Mouse (Mus musculus): ENCODE measurements around the gene Elf2. TPM values are rescaled to one million over a fixed set of nuclear protein-coding genes. Genes with fewer than 3 reads are reported as not detected.

Gene Elf2
- total RNA-seq, 2 experiments from 2014 or later = 43.5 to 43.6 TPM

GRCm38 (mm10) chr3:51302971-51303476 lies 37.4 kb downstream of the Elf2 start:
- intact Hi-C loops (cut with DNase I; ENCODE audit: low total_unique reads) = no loop called here
- DNase-seq = no peak

GRCm38 (mm10) chr3:51301583-51301982 lies 38.9 kb downstream of the Elf2 start:
- no peak for DNase-seq
- intact Hi-C loops (cut with DNase I; ENCODE audit: low total_unique reads) = no loop called here

- DNase-seq = no peak
- intact Hi-C loops (cut with DNase I; ENCODE audit: low total_unique reads) = no loop called here
These were observed 43.7 kb downstream of the Elf2 start for GRCm38 (mm10) chr3:51296790-51297189.

- no peak for DNase-seq
- intact Hi-C loops (cut with DNase I; ENCODE audit: low total_unique reads) = no loop called here
These were observed 45.2 kb downstream of the Elf2 start for GRCm38 (mm10) chr3:51295225-51295624.

- intact Hi-C loops (cut with DNase I; ENCODE audit: low total_unique reads) = no loop called here
- DNase-seq = no peak
These were observed 46.2 kb downstream of the Elf2 start for GRCm38 (mm10) chr3:51294251-51294650.

GRCm38 (mm10) chr3:51288880-51289821 lies 51.3 kb downstream of the Elf2 start:
- DNase-seq = peak; percentile 71
- intact Hi-C loops (cut with DNase I; ENCODE audit: low total_unique reads) = loop anchor here (5.0 kb wide), 1 partner anchor 63 kb away; no protein-coding TSS in a partner anchor

- no peak for DNase-seq
- intact Hi-C loops (cut with DNase I; ENCODE audit: low total_unique reads) = no loop called here
These were observed 56.1 kb downstream of the Elf2 start for GRCm38 (mm10) chr3:51284375-51284774.

- intact Hi-C loops (cut with DNase I; ENCODE audit: low total_unique reads) = no loop called here
- DNase-seq = no peak
These were observed 58.7 kb downstream of the Elf2 start for GRCm38 (mm10) chr3:51281727-51282126.

- intact Hi-C loops (cut with DNase I; ENCODE audit: low total_unique reads) = no loop called here
- DNase-seq = no peak
These were observed 62.0 kb downstream of the Elf2 start for GRCm38 (mm10) chr3:51278433-51278832.

- intact Hi-C loops (cut with DNase I; ENCODE audit: low total_unique reads) = no loop called here
- DNase-seq = peak; percentile 89
These were observed 63.0 kb downstream of the Elf2 start for GRCm38 (mm10) chr3:51277201-51278150.

GRCm38 (mm10) chr3:51276421-51277111 lies 63.9 kb downstream of the Elf2 start:
- intact Hi-C loops (cut with DNase I; ENCODE audit: low total_unique reads) = no loop called here
- DNase-seq = peak; percentile 60

- intact Hi-C loops (cut with DNase I; ENCODE audit: low total_unique reads) = no loop called here
- DNase-seq = peak; percentile 97
These were observed 64.5 kb downstream of the Elf2 start for GRCm38 (mm10) chr3:51275956-51276398.

- intact Hi-C loops (cut with DNase I; ENCODE audit: low total_unique reads) = no loop called here
- no peak for DNase-seq
These were observed 70.2 kb downstream of the Elf2 start for GRCm38 (mm10) chr3:51270069-51270817.

GRCm38 (mm10) chr3:51268434-51268833 lies 72.0 kb downstream of the Elf2 start:
- intact Hi-C loops (cut with DNase I; ENCODE audit: low total_unique reads) = no loop called here
- DNase-seq = peak; percentile 31

- DNase-seq = no peak
- intact Hi-C loops (cut with DNase I; ENCODE audit: low total_unique reads) = no loop called here
These were observed 77.5 kb downstream of the Elf2 start for GRCm38 (mm10) chr3:51262942-51263341.

GRCm38 (mm10) chr3:51258070-51258469 lies 82.4 kb downstream of the Elf2 start:
- intact Hi-C loops (cut with DNase I; ENCODE audit: low total_unique reads) = no loop called here
- DNase-seq = no peak

- intact Hi-C loops (cut with DNase I; ENCODE audit: low total_unique reads) = no loop called here
- no peak for DNase-seq
These were observed 84.0 kb downstream of the Elf2 start for GRCm38 (mm10) chr3:51256450-51256849.

- no peak for DNase-seq
- intact Hi-C loops (cut with DNase I; ENCODE audit: low total_unique reads) = no loop called here
These were observed 85.7 kb downstream of the Elf2 start for GRCm38 (mm10) chr3:51254784-51255183.
